In genomic region chr16:97018304-97018703, GRCm38 (mm10) we compare ENCODE assay signal across 23 mouse cellular contexts.
DNase-seq lines count a peak whose midpoint lies in the region; ATAC-seq lines count a peak whose summit lies in the region.
"Had no signal": no experiment of that assay in that cellular context is flagged by ENCODE, and none has a peak within 500 bp of the region (broad histone marks: within the 10 kb centered on the region; RNA-seq: fewer than 3 reads in every experiment).

No protein-coding gene starts in this region.

- no peaks in the 10 kb centered on the region for H3K36me3 ChIP-seq in forebrain, embryonic 10.5 days (replicated peaks)
- H3K36me3 ChIP-seq in forebrain, embryonic 11.5 days (ENCODE audit: control insufficient read depth, insufficient read depth, low read length) = no peaks in the 10 kb centered on the region
- H3K36me3 ChIP-seq in hindbrain, embryonic 14.5 days (replicated peaks; ENCODE audit: control insufficient read depth, insufficient read depth) = no peaks in the 10 kb centered on the region
- H3K36me3 ChIP-seq in midbrain, embryonic 13.5 days = no peaks in the 10 kb centered on the region
- H3K36me3 ChIP-seq: heart, embryonic 12.5 days; limb, embryonic 15.5 days; liver, embryonic 15.5 days had no signal

- no peak overlapping the region for H3K4me2 ChIP-seq in forebrain, embryonic 11.5 days (ENCODE audit: low read depth, low read length, severe bottlenecking)
- no peak overlapping the region for H3K4me2 ChIP-seq in hindbrain, embryonic 14.5 days (replicated peaks)
- no peak overlapping the region; the same call in 1 of the 2 replicates for H3K4me2 ChIP-seq in midbrain, embryonic 13.5 days (replicated peaks)
- H3K4me2 ChIP-seq: heart, embryonic 12.5 days; limb, embryonic 15.5 days; liver, embryonic 15.5 days had no signal

- no peak overlapping the region for H3K4me3 ChIP-seq in forebrain, embryonic 10.5 days
- no peak overlapping the region for H3K4me3 ChIP-seq in forebrain, embryonic 11.5 days (ENCODE audit: low read depth, low read length)
- no peak overlapping the region for H3K4me3 ChIP-seq in hindbrain, embryonic 14.5 days (replicated peaks; ENCODE audit: low read length)
- H3K4me3 ChIP-seq in midbrain, embryonic 13.5 days (replicated peaks) = no peak overlapping the region
- H3K4me3 ChIP-seq: heart, embryonic 12.5 days; layer of hippocampus, adult 2 months; limb, embryonic 15.5 days; liver, embryonic 15.5 days; megakaryocyte, embryonic 14.5 days; myocyte had no signal

- no peak overlapping the region for H3K9ac ChIP-seq in forebrain, embryonic 11.5 days (ENCODE audit: low read length)
- H3K9ac ChIP-seq in hindbrain, embryonic 14.5 days = no peak overlapping the region
- no peak overlapping the region for H3K9ac ChIP-seq in midbrain, embryonic 13.5 days (replicated peaks)
- H3K9ac ChIP-seq: heart, embryonic 12.5 days; limb, embryonic 15.5 days; liver, embryonic 15.5 days had no signal

- H3K27ac ChIP-seq in forebrain, embryonic 10.5 days = 0 out of 2 replicates have a peak overlapping the region, but pooled peaks have one; percentile 3
- no peak overlapping the region for H3K27ac ChIP-seq in forebrain, embryonic 11.5 days (ENCODE audit: low read depth, low read length)
- H3K27ac ChIP-seq in hindbrain, embryonic 14.5 days = peak overlapping the region; percentile 62
- peak overlapping the region; percentile 80 for H3K27ac ChIP-seq in midbrain, embryonic 13.5 days
- H3K27ac ChIP-seq: layer of hippocampus, adult 2 months; limb, embryonic 15.5 days; liver, embryonic 15.5 days had no signal

- no peak for DNase-seq in forebrain, embryonic 10.5 days (ENCODE audit: extremely low spot score, low spot score)
- no peak for DNase-seq in forebrain, embryonic 11.5 days (ENCODE audit: low spot score)
- DNase-seq in hindbrain, embryonic 14.5 days (ENCODE audit: low spot score) = no peak
- DNase-seq in retina, embryonic 14.5 days (ENCODE audit: low spot score) = peak; percentile 71
- DNase-seq in lung, postnatal 25 days (ENCODE audit: low spot score) = no peak
- DNase-seq in urinary bladder, postnatal 10 days (ENCODE audit: low spot score) = no peak
- DNase-seq in adrenal gland, adult 2 months = no peak
- DNase-seq: adrenal gland, postnatal 25 days; cerebellum, adult 18-20 months; cerebellum, postnatal 25 days; heart, postnatal 14 days; kidney, adult 8-10 months; kidney, postnatal 14 days; thymus, postnatal 25 days had no signal

- H3K27me3 ChIP-seq in forebrain, embryonic 10.5 days (ENCODE audit: poor library complexity, severe bottlenecking) = no peaks in the 10 kb centered on the region
- no peaks in the 10 kb centered on the region for H3K27me3 ChIP-seq in forebrain, embryonic 11.5 days (ENCODE audit: control insufficient read depth, insufficient read depth, low read length)
- H3K27me3 ChIP-seq in hindbrain, embryonic 14.5 days (ENCODE audit: control insufficient read depth, insufficient read depth, low read length) = no peaks in the 10 kb centered on the region
- no peaks in the 10 kb centered on the region for H3K27me3 ChIP-seq in midbrain, embryonic 13.5 days
- H3K27me3 ChIP-seq: heart, embryonic 12.5 days; limb, embryonic 15.5 days; megakaryocyte, embryonic 14.5 days had no signal

- no peak for ATAC-seq in forebrain, embryonic 11.5 days (replicated peaks; ENCODE audit: low FRiP score)
- ATAC-seq in hindbrain, embryonic 14.5 days (ENCODE audit: low FRiP score) = 0 out of 2 replicates have a peak, but pooled peaks have one; percentile 40
- ATAC-seq in midbrain, embryonic 13.5 days = peak; percentile 53; the same call in 1 of the 2 replicates
- ATAC-seq: activated CD4-positive, CD25-positive, alpha-beta regulatory T cell, adult 4 months; CD4-positive, CD25-positive, alpha-beta regulatory T cell, adult 4 months had no signal

- 0 out of 2 replicates have a peak, but pooled peaks cover 6% of the 10 kb centered on the region for H3K4me1 ChIP-seq in forebrain, embryonic 10.5 days
- H3K4me1 ChIP-seq in forebrain, embryonic 11.5 days (replicated peaks; ENCODE audit: control insufficient read depth, insufficient read depth, low read length) = no peaks in the 10 kb centered on the region
- peaks cover 7% of the 10 kb centered on the region for H3K4me1 ChIP-seq in hindbrain, embryonic 14.5 days (replicated peaks; ENCODE audit: control insufficient read depth, insufficient read depth, low read length)
- peaks cover 33% of the 10 kb centered on the region for H3K4me1 ChIP-seq in midbrain, embryonic 13.5 days (replicated peaks)
- H3K4me1 ChIP-seq: heart, embryonic 12.5 days; limb, embryonic 15.5 days; megakaryocyte, embryonic 14.5 days had no signal

- 81% methylated on average over 5 of the region's 5 CpGs for WGBS in forebrain, embryonic 10.5 days
- 63% methylated on average over 5 of the region's 5 CpGs for WGBS in forebrain, embryonic 11.5 days
- WGBS in hindbrain, embryonic 14.5 days = 41% methylated on average over 5 of the region's 5 CpGs
- 25% methylated on average over 5 of the region's 5 CpGs for WGBS in midbrain, embryonic 13.5 days

- no peaks in the 10 kb centered on the region for H3K9me3 ChIP-seq in forebrain, embryonic 10.5 days
- no peaks in the 10 kb centered on the region for H3K9me3 ChIP-seq in forebrain, embryonic 11.5 days (ENCODE audit: control insufficient read depth, low read length)
- H3K9me3 ChIP-seq in hindbrain, embryonic 14.5 days (ENCODE audit: control insufficient read depth, low read length) = no peaks in the 10 kb centered on the region
- no peaks in the 10 kb centered on the region for H3K9me3 ChIP-seq in midbrain, embryonic 13.5 days
- H3K9me3 ChIP-seq: heart, embryonic 12.5 days; limb, embryonic 15.5 days; liver, embryonic 15.5 days; megakaryocyte, embryonic 14.5 days had no signal
